Mouse (Mus musculus): ENCODE measurements around the gene Dkk2.

Dkk2 gene

DNA sequence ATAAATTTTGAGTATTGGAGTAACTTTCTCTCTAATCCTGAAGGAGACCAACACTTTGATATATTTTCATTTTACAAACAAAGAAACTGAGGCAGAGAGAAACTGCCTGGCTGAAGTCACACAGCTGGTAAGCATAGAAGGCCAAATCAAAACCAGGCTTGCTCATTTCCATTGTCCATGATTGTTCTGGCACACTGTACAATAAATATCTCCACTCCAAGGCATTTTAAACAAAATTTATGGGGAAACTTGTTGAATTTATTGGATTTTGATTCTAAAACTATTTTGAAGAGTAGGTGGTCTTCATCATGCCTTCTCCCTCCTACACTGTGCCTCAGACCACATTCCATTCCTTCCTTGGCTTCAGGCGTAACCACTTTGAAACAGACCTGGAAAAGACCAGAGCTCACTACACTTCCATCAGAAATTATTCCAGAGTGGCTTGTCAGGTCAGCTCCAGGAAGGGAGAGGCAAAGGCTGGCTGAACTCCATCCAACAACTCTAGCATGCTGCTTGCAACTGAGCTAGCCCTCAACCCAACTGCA lies 44.7 kb downstream of the Dkk2 start:
- no peak for DNase-seq

- no peak for DNase-seq
Observed at GRCm38 (mm10) chr3:132130781-132131180, 45.7 kb downstream of the Dkk2 start.

DNA sequence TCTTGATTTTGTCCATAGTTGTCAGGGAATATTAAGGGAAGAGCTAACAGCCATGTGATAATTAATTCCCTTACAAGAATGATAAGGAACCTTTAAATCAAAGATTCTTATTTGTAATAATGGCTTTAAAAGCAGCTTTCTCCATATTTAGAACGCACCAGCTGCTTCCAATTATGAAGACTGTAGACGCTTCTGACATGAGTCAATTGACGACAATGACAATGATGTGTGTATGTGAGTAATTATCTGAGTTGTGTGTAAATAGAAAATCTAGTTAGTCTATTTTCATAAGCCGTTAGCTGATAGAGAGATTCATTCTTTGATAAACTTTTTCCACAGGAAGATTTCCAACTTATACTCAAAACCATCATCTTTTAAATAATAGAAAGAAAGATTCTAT lies 46.8 kb downstream of the Dkk2 start:
- no peak for DNase-seq

- no peak for DNase-seq
Observed at GRCm38 (mm10) chr3:132134502-132134901, 49.4 kb downstream of the Dkk2 start.

DNA sequence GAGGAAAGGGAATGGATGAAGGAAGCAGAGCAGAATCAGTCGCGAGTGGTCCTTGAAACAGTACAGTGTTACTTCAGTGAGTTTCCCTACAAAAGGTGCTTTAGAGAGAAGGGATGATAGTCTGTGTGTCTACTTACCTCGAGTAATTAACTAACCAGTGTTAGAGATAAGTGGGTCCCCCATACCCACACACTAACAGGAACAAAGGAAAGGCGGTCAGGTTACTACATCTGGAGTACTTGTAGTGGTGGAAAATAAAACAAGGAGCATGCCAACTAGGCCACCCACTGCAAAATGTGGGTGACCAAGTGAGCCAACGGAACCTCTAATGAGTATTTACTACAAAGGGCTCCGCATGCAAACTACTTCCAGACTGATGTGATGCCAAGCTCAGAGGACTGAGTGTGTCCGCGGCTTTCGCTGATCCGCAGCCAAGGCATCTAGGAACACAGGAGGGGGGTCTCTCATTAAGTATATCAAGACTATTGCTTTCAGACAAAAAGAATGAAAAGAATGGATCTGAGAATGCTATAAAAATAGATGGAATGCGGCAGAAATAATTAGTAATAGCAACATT lies 52.8 kb downstream of the Dkk2 start:
- peak; percentile 9 for DNase-seq

DNA sequence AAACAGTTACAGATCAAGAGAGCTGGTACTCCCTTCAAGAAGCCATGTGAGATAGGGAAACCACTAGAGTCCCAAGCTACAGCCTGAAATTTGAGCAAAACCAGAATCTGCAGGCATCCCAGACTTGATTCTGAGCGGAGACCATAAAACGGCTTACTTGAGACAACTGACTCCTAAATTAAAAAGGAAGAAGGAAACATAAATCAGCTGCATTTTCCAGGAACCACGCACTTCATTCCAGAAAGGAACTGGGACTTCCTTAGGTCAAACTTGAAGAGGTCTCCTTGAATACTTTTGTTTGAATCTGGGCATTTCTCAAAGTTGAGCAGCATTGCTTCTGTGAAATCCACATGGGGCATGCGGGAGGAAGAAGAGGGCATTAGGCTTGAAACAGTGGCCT lies 55.9 kb downstream of the Dkk2 start:
- no peak for DNase-seq

GRCm38 (mm10) chr3:132149446-132150025 lies 64.4 kb downstream of the Dkk2 start:
- DNase-seq, result no peak

DNA sequence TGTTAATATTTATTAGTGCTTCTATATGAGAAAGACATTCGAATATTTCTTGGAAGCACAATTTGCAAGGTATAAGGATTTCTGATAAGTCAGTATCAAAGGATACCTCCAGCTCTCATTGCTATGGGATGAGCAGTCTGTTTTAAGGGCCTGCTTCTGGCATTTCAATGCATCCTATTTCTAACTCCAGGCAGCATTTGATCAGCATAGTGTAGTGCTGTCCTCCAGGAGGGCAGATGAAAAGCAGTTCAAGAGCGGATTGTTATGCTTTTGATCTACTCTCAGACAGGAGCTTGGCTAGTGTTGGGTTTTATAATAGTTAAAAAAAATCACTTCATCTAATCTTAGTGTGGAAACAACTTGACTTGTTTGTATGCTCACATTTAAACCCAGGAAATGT lies 73.7 kb downstream of the Dkk2 start:
- DNase-seq, result no peak

DNA sequence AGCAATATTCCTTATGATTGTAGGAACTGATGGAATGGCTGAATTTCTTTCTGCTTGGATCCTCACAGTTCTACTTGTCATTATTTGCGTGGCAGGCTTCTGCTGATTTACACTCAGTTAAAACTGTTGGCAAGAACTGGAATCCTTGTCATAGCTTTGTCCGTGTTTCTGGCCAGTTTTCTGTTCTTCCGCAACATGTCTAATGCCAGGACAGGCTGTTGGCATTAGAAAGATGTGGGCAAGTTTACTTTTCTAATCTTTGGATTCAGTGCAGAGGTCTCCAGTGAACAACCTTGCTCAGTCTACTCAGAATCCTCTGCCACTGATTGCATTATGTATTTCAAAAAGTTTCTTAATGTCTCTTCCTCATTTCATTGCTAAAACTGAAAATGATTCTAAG lies 83.8 kb downstream of the Dkk2 start:
- no peak for DNase-seq

DNA sequence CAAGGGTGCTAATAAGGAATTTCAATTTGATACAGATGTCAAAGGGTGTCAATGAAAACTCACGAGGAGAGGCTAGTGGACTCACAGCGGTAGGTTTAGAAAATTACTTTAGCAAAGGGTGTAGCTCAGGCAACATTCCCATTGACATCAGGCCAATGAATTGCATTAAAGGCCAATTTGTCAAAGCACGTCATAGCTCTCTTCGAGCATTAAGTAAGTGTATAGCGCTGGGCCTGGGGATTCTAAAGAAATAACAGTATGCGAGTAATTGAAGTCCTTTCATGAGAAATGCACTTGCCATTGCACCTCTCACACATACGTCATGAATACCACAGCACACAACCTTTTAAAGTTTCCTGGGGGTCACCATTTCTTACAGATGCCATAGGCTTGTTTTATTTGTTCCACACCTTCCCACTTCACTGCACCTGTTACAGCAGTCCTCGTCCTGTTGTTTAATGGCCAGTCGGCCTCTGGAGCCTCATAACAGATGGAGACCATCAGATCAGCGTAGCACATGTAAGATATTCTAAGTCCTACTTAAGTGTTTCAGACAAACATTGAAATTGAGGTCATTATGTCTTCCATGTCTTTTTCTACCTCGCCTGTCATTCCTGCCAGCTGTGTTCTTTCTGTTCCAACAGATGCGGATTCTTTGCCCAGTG lies 101.9 kb downstream of the Dkk2 start:
- DNase-seq, result no peak

DNA sequence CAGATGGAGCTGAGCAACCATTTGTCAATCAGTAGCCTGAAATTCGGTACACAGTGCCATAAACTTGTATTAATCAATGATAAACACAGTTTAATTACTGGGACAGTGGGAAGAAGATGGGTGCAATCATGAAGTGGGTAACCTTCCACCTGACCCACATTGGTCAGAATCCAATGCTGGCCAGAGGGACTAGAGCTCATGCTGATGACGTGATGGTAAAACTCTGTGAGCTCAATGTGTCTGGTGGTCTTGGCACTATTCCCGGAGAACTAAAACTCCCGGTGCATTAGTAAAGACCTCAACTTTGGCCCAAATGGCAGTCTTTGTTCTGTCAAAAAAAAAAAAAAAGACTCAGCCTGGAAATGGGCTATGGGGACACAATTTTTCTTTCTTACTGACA lies 116.9 kb downstream of the Dkk2 start:
- no peak for DNase-seq

DNA sequence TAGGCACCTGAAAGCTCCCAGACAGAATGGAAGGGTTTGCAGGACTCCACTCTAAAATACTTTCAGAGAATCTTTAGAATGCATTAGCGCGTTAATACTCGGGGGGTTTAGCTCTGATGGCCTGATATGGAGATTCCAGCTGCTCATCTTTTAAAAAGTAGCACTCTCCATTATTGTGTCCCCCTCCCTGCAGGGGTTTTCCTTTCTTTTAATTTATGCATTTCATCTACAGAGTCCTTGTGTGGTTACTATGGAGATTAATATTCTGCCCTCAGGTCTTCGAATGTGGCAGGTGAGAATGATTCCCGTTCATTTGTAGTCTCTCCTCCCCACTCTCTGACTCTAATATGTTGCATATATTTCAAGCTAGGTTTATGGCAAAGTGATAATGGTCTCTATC lies 117.6 kb downstream of the Dkk2 start:
- no peak for DNase-seq

DNA sequence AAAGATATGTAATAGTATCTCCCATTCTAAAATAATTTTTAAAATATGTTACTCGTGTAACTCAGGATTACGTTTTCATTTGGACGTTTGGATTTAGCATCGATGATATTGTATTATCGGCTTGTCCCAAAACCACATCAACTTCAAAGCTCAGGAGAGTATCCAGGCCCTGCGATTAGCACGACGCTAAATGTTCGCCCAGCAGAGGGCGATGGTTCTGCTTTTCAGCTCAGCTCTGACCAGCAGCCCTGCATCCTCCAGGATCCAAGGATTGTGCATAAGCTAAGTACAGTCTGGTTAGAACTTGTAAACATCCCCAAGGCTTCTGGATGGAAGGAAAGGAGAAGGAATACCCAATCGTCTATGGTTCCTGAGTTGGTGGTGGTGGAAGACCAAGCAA lies 122.4 kb downstream of the Dkk2 start:
- peak; percentile 68 for DNase-seq

- no peak for DNase-seq
Observed at GRCm38 (mm10) chr3:132211260-132211659, 126.2 kb downstream of the Dkk2 start.

GRCm38 (mm10) chr3:132219977-132220487 lies 134.9 kb downstream of the Dkk2 start:
- no peak for DNase-seq

DNA sequence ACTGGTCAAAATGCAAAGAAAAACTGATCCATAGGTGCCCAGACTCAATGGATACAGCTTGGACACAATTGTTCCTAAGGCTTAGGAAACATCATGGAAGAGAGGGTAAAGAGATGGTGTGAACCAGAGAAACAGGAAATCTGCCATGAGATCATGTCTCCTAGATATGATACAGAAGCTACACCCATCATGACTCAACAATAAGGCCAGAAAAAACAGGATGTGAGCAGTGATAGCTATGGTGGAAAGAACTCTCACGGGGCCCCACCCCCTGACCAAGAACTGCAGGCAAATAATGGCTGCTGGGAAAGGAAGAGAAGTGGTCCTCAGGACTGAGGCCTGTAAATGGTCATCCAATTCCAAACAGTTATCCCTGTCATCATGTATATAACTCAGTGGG lies 142.5 kb downstream of the Dkk2 start:
- DNase-seq, result no peak

All from lung, postnatal 10 days (tissue).